Mouse (Mus musculus) B cell, adult 2 months (primary cell): Measurements from ENCODE around the gene Erich2.

Source experiments
- DNase-seq, 2 experiments: peaks; one replicate each; pipeline ENCODE4 v3.0.0; 2022

Gene Erich2

DNA sequence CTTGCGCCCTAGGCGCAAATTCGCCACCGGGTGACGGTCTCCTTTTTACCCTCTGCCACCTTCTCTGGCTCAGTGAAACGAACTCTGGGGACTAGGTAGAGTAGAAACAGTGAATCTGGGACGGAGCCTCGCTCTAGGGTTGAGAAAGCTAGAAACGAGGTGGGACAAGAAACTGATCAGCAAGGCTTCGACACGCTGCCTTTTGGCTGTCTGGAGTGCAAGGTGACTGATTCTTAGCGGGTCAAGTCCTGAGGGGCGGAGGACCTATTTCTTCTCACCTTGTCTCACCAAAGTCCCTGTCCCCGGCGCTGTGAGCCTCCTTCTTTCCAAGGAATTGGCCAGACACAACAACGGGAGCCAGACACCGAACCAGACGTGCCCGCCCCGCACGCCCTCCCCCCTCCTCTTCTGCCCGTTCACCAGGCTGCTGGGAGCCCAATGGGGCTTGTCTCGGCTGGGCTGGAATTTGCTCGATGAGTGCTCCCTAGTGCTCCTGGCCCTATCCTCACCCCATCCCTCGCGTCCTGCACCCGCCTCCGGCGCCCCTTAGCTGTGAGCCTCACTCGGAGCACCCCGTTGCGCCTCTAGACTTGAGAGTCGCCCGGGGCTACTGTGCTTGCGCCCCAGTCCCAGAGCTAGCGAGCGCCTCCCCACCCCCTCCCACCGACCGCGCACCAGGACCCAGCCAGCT, 54.5 kb downstream of the Erich2 start:
- peak; percentile 50 to 54 for DNase-seq

DNA sequence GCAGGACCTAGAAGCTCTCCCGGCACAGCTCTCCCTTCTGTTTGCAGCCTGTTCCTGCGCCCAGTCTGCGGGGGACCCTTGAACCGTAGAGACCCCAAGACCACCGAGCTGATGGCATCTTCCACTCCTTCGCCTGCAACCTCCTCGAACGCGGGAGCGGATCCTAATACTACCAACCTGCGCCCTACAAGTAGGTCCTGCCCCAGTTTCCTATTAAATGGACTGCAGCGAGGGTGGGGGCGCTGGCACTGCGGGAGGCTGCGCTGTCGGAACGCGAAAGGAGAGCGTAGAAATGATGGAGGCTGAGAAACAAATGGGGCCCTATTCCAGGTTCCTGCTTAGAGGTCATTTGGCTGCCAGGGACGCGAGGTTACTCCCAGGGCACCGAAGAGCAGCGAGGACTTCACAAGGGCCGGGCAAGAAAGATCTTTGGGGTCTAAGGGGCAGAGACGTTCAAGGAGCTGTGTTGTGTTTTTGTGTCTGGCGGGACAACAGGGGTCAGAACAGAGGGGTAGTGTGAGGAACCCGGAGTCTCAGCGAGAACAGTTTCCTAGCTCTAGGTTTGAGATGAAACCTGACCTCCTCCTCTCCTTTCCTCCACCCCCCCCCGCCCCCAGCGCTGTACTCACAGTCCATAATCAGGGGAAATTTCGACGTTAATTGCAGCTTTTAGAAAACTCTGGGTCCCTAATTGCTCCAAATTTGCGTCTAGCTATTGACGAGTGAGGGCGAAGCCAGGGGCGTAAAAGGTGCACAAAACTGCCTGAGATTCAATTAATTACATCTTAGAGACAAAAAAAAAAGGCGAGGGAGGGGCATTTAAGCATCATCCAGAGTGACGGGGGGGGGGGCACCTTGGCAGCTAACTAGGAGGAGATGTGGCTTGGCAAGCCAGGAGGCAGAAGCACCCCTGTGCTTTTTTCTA, 55.4 kb downstream of the Erich2 start:
- DNase-seq: peak in 1 of 2 experiments; percentile 33

DNA sequence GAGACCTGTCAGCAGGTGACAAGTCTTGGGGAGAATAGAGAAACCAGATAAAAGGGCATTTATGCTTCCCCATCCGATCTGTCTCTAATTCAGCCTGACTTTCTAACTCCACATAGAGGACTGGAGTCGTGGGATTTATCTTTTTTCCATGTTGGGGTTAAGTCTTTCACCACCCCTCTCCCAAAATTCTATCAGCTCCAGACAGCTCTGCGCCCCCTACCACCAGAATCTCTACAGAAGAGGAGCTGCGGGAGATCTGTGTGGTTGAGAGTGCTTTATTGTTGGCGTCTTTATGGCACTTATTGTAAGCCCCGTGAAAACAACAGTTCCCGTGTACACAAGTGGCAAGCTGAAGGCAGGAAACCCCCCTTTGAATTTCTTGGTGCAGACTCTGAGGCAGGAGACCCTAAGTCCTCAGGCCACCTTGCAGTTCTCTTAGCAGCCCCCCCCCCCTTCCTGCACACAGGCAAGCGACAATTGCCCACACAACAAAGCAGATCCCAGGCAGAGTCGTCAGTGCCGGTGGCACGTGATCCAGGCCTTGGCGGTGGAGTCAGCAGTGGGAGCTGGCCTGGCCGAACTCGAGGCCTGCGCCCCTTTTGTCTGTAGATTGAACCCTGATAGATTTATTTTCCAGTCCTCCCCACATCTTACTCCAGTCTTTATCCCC, 56.2 kb downstream of the Erich2 start:
- no peak for DNase-seq

DNA sequence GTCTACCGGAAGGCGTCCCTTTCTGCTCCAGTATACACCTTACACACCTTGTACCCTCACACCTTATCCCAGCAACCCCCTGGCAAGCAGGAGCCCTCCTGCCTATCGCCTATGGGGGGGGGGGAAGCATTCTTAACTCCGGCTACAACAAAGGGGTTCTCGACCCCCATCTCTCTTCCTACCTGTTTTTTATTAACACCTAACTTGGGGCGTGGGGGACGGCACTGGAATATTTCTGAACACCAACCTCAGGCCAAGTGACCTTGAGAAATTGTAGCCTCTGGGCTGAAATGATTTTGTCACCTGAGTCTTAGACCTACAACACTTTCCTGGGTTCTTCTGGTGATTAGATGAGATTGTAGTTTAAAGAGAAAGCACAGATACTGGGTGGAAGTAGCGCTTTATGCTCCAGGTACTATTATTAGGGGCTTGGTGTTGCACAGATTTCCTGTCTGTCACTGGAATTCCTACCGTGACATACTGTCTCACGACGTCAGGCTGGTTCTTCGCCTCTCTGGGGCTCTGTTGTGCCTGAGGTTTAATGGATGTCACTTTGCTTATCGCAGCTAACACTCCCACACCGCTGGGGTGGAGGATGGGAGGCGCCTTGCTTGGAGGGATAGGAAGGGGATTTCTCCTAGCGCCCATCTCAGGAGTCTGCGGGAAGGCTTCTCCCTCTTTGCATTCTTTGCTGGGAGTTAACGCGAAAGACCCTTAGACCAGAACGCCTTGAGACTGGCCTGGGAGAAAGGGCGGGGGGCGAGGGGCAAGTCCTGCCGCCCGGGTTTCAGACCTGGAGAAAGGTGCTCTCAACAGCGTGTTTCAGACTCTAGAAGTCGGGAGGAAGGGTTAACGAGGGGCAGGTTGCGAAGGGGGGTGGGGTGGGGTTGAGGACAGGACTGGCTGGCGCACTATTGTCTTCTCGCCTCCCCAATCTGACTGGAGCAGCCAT, 57.3 kb downstream of the Erich2 start:
- DNase-seq: peak in 1 of 2 experiments; percentile 27

DNA sequence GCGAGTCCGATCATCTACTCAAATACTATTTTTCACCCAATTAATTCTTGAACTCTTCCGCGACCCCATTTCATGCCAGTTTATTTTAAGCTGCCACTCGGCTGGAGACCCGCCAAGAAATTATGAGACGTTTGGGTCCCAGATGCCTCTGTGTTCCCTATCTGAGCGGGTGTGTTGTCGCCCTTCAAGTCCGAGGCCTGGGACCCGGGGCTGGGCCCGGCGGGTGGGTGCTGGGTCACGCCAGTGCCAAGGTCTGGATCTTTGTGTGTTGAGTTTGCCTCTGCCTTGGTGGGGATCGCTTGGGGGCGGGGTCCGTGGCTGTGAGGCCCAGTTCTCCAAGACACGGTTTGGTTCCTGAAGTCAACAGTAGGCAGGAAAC, 58.0 kb downstream of the Erich2 start:
- peak; percentile 19 to 23 for DNase-seq

DNA sequence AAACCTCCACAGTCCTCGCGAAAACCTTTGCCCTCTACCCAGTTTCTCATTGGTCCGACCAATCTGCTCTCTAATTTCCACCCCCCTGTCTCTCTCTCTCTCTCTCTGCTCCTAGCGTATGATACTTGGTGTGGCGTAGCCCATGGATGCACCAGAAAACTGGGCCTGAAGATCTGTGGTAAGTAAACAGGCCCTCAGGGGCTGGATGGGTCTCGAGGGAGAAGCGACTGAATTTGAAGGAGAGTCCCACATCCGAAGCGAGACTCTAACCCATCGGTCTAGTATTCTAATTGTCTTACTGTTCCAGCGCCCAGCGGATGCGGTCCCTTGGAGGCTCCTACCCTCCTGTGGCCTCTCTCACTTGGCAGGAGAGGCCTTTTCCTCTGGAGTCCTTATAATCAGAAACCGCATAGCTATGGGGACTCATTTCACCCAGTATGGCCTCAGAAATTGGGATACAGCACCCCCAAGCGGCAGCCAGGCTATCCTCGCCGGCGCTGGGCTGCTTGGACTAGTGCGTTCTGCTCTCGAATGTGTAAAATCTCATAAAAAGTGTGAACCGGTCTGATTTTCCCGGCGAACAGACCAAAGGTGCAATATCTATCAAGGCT, 58.6 kb downstream of the Erich2 start:
- DNase-seq: peak; percentile 83 to 84

DNA sequence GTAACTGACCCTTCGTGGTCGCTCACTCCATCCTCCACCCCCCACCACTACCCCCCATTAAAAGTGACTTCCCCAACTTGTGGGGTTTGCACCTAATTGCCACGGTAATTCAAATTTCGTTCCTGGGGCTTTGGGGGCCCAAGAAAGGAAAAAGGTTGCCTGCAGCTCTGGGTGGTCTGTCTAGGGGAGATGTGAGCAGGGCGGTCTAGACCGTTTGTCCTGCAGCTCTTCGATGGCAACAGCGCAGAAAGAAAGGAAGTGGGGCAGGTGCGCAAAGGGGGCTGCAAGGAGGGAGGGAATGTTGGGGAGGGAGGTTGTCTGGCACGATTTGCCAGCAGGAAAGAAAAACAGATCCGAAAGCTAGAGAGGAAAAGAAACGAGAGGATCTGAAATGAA, 59.1 kb downstream of the Erich2 start:
- peak; percentile 19 to 23 for DNase-seq

DNA sequence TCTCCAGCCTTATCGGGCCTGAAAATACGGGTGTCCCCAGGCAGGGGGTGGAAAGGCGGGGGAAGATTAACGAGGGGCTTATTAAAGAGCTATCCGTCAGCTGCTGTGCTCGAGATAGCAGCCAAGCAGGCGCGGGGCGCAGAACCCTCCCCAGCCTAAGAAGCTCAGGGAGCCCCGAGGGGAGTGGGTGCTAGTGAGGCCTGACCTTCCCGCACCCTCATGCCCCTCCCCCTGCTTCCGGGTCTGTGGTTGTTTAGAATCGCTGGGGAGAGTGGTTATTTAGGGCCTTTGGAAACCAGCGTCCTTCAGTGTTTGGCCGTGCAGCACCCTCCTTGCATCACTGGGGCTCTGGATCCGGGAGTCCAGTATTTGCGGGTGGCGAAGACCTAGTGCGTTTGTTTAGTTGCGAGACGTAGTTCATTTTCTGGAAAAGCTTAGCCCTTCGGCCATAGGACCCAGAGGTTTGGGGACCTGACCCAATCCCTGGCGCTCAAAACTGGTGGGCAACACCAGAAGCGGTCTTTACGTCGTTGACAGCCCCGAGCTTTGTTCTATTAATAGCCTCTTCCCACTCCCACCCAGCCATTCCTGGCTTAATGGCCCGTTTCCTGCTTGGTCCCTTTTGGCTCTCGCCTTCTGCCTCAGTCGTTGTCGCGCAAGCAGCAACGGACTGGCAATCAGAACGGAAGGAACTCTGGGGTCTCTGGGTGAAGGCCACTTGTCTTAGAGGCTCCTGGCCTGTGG, 59.8 kb downstream of the Erich2 start:
- peak; percentile 56 to 61 for DNase-seq

DNA sequence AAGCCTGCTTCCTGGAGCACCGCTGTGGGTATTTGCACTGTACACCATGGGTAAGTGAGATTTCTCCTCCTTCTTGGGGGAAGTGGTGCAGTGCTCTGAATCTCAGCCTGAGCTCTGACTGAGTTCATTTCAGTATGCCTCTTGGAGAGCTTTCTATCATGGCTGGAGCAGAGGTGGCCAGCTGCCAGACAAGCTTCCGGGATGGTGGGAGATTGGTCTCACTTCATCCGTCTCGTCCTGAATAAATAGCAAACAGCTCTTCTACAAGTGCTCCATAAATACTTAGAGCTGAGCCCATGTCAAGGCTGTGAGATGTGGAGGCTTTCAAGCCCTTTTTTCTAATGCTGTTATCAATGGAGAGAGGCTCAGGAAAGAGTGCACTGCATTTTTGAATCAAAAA, 63.1 kb downstream of the Erich2 start:
- no peak for DNase-seq

DNA sequence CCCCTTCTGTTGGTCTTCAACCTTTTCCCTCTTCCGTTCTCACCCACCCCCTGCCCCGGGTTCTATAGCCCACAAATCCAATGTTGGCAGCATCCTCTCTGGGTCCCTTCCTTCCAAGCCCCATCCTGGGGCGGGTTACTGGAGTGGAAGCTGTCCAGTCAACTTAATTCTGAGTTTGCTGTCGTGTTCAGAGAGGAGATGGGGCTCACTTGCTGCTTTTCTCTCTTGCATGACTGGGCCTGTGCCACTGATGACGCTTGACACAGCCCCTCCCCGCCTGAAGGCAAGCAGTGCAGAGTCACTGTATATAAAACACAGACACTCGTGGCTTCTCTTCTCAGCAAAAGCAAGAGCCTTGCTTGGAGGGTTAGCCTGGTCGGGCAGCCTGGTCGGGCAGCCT, 63.6 kb downstream of the Erich2 start:
- DNase-seq: no peak

DNA sequence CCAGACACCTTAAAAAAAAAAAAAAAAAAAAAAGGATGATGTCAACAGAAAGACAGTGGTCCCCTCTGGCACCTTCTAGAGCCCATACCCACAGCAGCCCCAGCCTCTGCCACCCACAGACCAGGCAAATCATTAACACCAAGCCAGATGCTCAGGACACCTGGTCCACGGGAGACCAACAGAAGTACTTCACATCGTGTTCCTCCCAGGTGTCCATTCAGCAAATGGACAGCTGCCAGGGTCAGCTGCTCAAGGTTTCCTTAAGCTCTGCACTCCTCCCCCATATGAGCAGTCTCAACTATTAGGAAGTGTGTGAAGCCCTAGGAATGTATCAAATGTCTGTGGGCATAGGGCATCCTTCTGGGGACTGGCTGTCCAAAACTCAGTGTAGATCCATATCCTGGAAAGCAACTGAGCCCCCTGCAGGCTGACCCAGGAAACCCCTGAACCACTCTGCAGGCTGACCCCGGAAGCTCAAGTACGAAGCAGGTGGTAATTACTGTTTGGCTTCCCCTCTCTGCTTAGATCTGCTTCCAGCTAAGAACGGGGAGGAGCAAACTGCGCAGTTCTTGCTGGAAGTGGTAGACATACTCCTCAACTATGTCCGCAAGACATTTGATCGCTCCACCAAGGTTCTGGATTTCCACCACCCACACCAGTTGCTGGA, 65.1 kb downstream of the Erich2 start:
- DNase-seq: no peak

DNA sequence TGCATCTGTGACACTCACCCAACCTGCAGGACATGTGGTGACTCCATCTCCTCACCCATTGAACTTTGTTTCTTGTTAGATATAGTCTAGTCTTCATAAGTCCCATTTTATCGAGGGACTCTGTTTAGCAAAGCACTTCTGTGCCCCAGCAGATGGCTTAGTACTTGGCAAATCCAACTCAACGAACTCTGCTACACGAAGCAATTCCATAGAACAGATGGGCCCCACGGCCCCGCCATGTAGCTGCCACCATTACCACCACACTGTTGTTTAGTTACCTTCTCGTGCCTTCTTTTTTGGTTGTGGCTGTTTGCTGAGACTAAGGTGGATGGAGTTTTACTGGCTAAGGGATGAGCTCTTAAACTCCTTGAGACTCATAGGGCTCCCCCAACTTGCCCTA, 79.6 kb downstream of the Erich2 start:
- no peak for DNase-seq
